Mouse (Mus musculus) myocyte (in vitro differentiated cells): Measurements from ENCODE around the gene Sept3.

Experiments used
- CEBPB ChIP-seq: IDR thresholded peaks from 2 replicates; pipeline ENCODE4 v1.6.1; 2011; ENCODE audit warnings: mild to moderate bottlenecking, moderate library complexity; ENCODE audit not compliant: poor library complexity, insufficient read depth, severe bottlenecking
- E2F4 ChIP-seq: IDR thresholded peaks from one replicate; pipeline ENCODE4 v1.6.1; 2011; ENCODE audit warnings: mild to moderate bottlenecking, control low read depth, moderate library complexity; ENCODE audit not compliant: insufficient read depth
- MAX ChIP-seq: IDR thresholded peaks from one replicate; pipeline ENCODE4 v1.6.1; 2011; ENCODE audit warnings: low read depth, mild to moderate bottlenecking, control low read depth
- MYOD1 ChIP-seq, 3 experiments: IDR thresholded peaks; one replicate each; pipeline ENCODE4 v1.6.1; 2011; ENCODE audit warnings: control low read depth in 2 of 3, low read depth in 2 of 3, mild to moderate bottlenecking in 2 of 3, moderate library complexity in 1 of 3; ENCODE audit not compliant: insufficient read length in 2 of 3, control insufficient read depth in 1 of 3
- MYOG ChIP-seq, 3 experiments: IDR thresholded peaks; one replicate each; pipeline ENCODE4 v1.6.1; 2011; ENCODE audit warnings: control low read depth in 2 of 3, low read depth in 2 of 3, mild to moderate bottlenecking in 2 of 3; ENCODE audit not compliant: insufficient read length in 2 of 3, control insufficient read depth in 1 of 3, insufficient read depth in 1 of 3
- POLR2A ChIP-seq: IDR thresholded peaks from one replicate; pipeline ENCODE4 v1.6.1; 2011; ENCODE audit warnings: low read depth, mild to moderate bottlenecking, control low read depth, moderate library complexity; ENCODE audit not compliant: insufficient read length
- POLR2AphosphoS2 ChIP-seq: IDR thresholded peaks from one replicate; pipeline ENCODE4 v1.6.1; 2011; ENCODE audit warnings: low read depth, control low read depth; ENCODE audit not compliant: insufficient read length
- USF1 ChIP-seq: IDR thresholded peaks from one replicate; pipeline ENCODE4 v1.6.1; 2011; ENCODE audit warnings: low read depth, mild to moderate bottlenecking, control low read depth, moderate library complexity

- TF ChIP-seq POLR2A (no peak), MAX (no peak), MYOG (IDR thresholded peaks at IDR 0.05; ENCODE audit: control insufficient read depth in 1 of 3, insufficient read depth in 1 of 3, insufficient read length in 2 of 3, low read depth in 2 of 3) (no peak), USF1 (no peak), E2F4 (no peak), POLR2AphosphoS2 (no peak), MYOD1 (IDR thresholded peaks at IDR 0.05; ENCODE audit: control insufficient read depth in 1 of 3, insufficient read length in 2 of 3, low read depth in 2 of 3) (no peak), CEBPB (no peak)
These were observed 43.6 kb upstream of the Sept3 start for GRCm38 (mm10) chr15:82231100-82231499.
